Mouse (Mus musculus) kidney, embryonic 16.5 days (tissue): ENCODE data around the gene Dbh. TPM values are rescaled to one million over a fixed set of nuclear protein-coding genes. Genes with fewer than 3 reads are reported as not detected.

Experiments used
- ATAC-seq: fragments of 200-750 bp; cut with Nextera tagmentation; 2 replicates; pipeline ENCODE4 v1.8.0; 2017; ENCODE audit warnings: moderate TSS enrichment; ENCODE audit not compliant: low FRiP score, low TSS enrichment
- H3K27ac ChIP-seq: fragments of 300-500 bp; sonication (generic); 2 replicates; pipeline ENCODE4 v1.5.1; 2014; ENCODE audit warnings: low read length
- H3K27me3 ChIP-seq: fragments of 300-500 bp; sonication (generic); 2 replicates; pipeline ENCODE4 v1.6.1; 2014; ENCODE audit warnings: low read length, control low read depth, mixed read lengths; ENCODE audit not compliant: insufficient read depth
- H3K36me3 ChIP-seq: fragments of 300-500 bp; sonication (generic); 2 replicates; pipeline ENCODE4 v1.6.1; 2014; ENCODE audit warnings: low read length, control low read depth, mixed read lengths; ENCODE audit not compliant: insufficient read depth
- H3K4me1 ChIP-seq: fragments of 300-500 bp; sonication (generic); 2 replicates; pipeline ENCODE4 v1.6.1; 2014; ENCODE audit warnings: low read length, control low read depth, mixed read lengths; ENCODE audit not compliant: insufficient read depth
- H3K4me2 ChIP-seq: fragments of 300-500 bp; sonication (generic); replicated peaks from 2 replicates; pipeline ENCODE4 v1.6.1; 2014; ENCODE audit warnings: low read depth, low read length
- H3K4me3 ChIP-seq: fragments of 300-500 bp; sonication (generic); 2 replicates; pipeline ENCODE4 v1.5.1; 2014; ENCODE audit warnings: mild to moderate bottlenecking, low read length
- H3K9ac ChIP-seq: fragments of 300-500 bp; sonication (generic); replicated peaks from 2 replicates; pipeline ENCODE4 v1.6.1; 2014; ENCODE audit warnings: low read length
- H3K9me3 ChIP-seq: fragments of 300-500 bp; sonication (generic); 2 replicates; pipeline ENCODE4 v1.6.1; 2016; ENCODE audit warnings: low read length, control low read depth
- WGBS: fragments of 180-500 bp; shearing (Covaris S2); extraction: QIAGEN DNeasy Blood & Tissue Kit; methylation state at CpG from one replicate; pipeline ENCODE4 v1.1.7; 2014; 5-methylcytosine and 5-hydroxymethylcytosine counted together
- polyA plus RNA-seq: library from polyadenylated mRNA; unstranded; fragments of >200 nt; fragmentation: Nextera tagmentation; extraction: Ambion mirVana; gene quantifications from 2 replicates; pipeline ENCODE4 v1.2.1, GENCODE M21; 2015

Dbh gene
- polyA plus RNA-seq, 1 experiment from 2014 or later, result 3.0 TPM

GRCm38 (mm10) chr2:27135935-27136334 lies 29.1 kb upstream of the Dbh start:
- Histone ChIP-seq H3K36me3 (no peaks in the 10 kb centered on the region), H3K4me2 (no peak overlapping the region), H3K9ac (no peak overlapping the region), H3K4me1 (no peaks in the 10 kb centered on the region), H3K9me3 (no peaks in the 10 kb centered on the region), H3K27me3 (no peaks in the 10 kb centered on the region), H3K27ac (no peak overlapping the region), H3K4me3 (no peak overlapping the region)
- 76% methylated on average over 5 of the region's 5 CpGs for WGBS
- ATAC-seq, result no peak

DNA sequence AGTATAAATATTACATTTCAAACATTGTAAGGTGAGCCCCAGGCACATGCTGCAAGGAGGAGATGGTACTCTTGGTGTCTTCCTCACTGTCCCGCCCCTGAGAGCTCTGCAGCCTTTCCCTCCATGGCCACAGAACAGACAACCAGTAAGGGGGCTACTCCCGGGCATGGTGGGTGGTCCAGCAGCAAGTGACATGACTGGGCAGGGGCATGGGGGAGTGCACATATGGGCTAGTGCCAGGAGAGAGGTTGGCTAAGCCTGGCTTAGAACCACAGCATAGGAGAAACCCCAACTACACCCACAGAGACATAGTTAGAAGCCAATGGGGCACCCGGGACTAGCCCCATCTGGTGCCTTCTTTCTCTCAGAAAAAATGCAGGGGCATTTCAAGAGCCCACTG lies 28.7 kb upstream of the Dbh start:
- no peak overlapping the region for H3K9ac ChIP-seq
- WGBS, result 67% methylated on average over 3 of the region's 3 CpGs
- no peaks in the 10 kb centered on the region for H3K4me1 ChIP-seq
- no peaks in the 10 kb centered on the region for H3K9me3 ChIP-seq
- H3K4me3 ChIP-seq, result no peak overlapping the region
- H3K27me3 ChIP-seq, result peaks cover 2% of the 10 kb centered on the region
- no peak overlapping the region for H3K27ac ChIP-seq
- H3K36me3 ChIP-seq, result no peaks in the 10 kb centered on the region
- no peak for ATAC-seq
- H3K4me2 ChIP-seq, result no peak overlapping the region

DNA sequence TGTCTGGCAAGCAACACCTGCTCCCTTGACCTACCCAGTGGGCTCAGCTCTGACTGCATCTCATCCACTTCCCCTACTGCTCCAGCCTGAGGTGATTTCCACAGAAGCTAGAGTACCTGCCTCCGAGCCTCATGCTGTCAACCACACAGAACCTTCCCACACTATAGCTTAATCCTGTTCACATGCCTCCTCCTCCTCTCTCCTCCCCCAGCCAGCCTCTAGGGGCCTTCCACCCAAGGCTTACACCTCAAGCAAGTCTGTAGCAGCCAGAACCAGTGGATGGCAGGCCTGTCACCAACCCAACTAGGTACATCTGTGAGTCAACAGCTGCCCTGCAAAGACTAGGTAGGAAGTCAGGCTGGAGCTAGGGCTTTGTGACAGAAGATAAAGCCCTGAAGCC lies 28.2 kb upstream of the Dbh start:
- H3K27me3 ChIP-seq, result peaks cover 7% of the 10 kb centered on the region
- H3K9me3 ChIP-seq, result no peaks in the 10 kb centered on the region
- no peak overlapping the region for H3K4me2 ChIP-seq
- WGBS, result 89% methylated on average over 1 of the region's 1 CpGs
- H3K27ac ChIP-seq, result no peak overlapping the region
- no peak overlapping the region for H3K4me3 ChIP-seq
- no peaks in the 10 kb centered on the region for H3K4me1 ChIP-seq
- H3K36me3 ChIP-seq, result no peaks in the 10 kb centered on the region
- no peak for ATAC-seq
- no peak overlapping the region for H3K9ac ChIP-seq

GRCm38 (mm10) chr2:27138356-27138755 lies 26.7 kb upstream of the Dbh start:
- Histone ChIP-seq H3K9me3 (no peaks in the 10 kb centered on the region), H3K27me3 (peaks cover 22% of the 10 kb centered on the region), H3K4me1 (peaks cover 5% of the 10 kb centered on the region), H3K27ac (no peak overlapping the region), H3K9ac (no peak overlapping the region), H3K4me2 (no peak overlapping the region), H3K36me3 (no peaks in the 10 kb centered on the region), H3K4me3 (no peak overlapping the region)
- no peak for ATAC-seq
- 48% methylated on average over 4 of the region's 4 CpGs for WGBS

DNA sequence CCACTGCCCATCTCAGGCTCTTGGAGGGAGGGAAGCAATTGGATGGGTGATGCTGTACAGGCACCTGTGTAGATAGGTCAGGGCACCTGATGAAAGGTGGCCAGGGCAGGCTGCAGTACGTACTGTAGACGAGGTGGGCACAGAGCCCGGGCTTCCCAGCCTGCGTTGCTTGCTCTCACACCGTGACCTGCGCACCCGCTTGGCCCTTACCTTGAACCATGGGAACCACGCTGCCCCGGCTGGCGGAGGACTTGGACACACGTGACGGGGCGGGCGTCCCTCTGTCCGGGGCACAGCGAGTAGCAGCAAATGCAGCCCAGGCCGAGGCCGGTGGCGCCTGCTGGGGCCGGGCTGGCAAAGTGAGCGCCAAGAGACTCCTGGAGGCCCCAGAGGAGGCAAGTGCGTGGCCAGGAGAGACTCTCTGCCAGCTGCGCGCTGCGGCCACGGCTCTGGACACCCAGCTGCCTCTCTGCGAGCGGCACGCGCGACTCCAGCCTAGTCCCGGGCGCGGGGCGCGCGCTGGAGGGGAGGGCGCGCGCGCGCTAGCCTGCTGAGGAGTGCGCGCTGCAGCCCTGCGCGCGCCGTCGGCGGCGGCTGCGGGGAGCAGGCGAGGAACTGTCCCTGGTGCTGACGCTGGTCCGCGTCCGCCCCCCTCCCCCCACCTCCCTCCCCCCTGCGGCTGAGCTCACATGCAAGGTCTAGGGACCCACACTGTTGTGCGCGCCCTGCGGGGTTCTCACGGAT lies 22.9 kb upstream of the Dbh start, which contains the start of gene Fam163b:
TSS of gene Fam163b (minus strand) at position 542 of the 744 bp plus-strand sequence.
- Histone ChIP-seq H3K4me3 (peak within 1 kb of the TSS; percentile 41), H3K9me3 (no peaks in the 10 kb centered on the region), H3K27me3 (peaks cover 22% of the 10 kb centered on the region), H3K9ac (no peak within 1 kb of the TSS), H3K36me3 (no peaks in the 10 kb centered on the region), H3K4me2 (peak within 1 kb of the TSS; percentile 69), H3K4me1 (peaks cover 5% of the 10 kb centered on the region), H3K27ac (no peak within 1 kb of the TSS)
- WGBS, result under 1% methylated on average over 56 of the region's 62 CpGs
- ATAC-seq, result peak; percentile 82

DNA sequence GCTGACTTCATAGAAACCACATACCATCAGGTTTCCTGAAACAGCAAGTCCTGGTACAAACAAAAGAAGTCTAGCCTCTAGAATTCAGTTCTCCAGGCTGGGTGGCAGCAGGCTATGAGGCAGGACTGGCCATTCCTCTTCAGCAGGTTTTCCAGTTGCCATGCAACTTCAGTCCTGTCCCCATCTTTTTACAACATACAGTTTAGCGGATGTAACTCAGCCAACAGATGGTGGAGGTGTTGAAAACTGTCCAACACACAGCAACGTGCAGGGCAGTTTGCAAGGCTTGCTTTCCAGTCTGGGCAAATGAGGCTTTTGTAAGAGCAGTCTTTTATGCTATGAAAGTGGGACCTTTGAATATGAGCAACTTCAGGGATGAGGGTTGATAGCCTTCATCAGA lies 20.1 kb upstream of the Dbh start:
- no peaks in the 10 kb centered on the region for H3K9me3 ChIP-seq
- WGBS, result 66% methylated on average over 2 of the region's 2 CpGs
- H3K9ac ChIP-seq, result no peak overlapping the region
- peaks cover 5% of the 10 kb centered on the region for H3K4me1 ChIP-seq
- ATAC-seq, result no peak
- no peak overlapping the region for H3K4me3 ChIP-seq
- no peak overlapping the region for H3K4me2 ChIP-seq
- H3K27ac ChIP-seq, result no peak overlapping the region
- H3K27me3 ChIP-seq, result peaks cover 22% of the 10 kb centered on the region
- H3K36me3 ChIP-seq, result no peaks in the 10 kb centered on the region

- no peaks in the 10 kb centered on the region for H3K9me3 ChIP-seq
- no peak overlapping the region for H3K4me2 ChIP-seq
- 72% methylated on average over 6 of the region's 6 CpGs for WGBS
- H3K27me3 ChIP-seq, result peaks cover 15% of the 10 kb centered on the region
- no peak overlapping the region for H3K9ac ChIP-seq
- H3K4me1 ChIP-seq, result peaks cover 4% of the 10 kb centered on the region
- H3K4me3 ChIP-seq, result no peak overlapping the region
- H3K36me3 ChIP-seq, result no peaks in the 10 kb centered on the region
- ATAC-seq, result no peak
- H3K27ac ChIP-seq, result no peak overlapping the region
Observed at GRCm38 (mm10) chr2:27146840-27147239, 18.2 kb upstream of the Dbh start.

DNA sequence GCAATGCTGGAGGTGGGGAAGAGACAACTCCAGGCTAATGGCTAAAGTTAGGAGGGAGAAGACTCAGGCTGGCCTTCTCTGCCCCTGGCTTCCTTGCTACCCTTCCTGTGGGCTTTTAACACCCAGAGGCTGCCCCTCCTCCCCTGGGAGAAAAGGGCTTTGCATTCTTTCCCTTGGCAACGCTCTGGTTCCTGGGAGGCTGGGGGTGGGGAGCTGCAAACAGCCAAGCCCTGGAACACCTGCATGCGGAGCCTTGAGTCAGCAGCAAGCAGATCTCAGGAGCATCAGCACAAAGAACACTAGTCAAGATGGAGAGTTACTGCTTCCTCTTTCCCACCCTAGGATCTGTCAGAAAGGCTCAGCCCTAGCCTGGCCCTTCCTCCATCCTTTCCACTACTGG lies 15.6 kb upstream of the Dbh start:
- no peak for ATAC-seq
- no peak overlapping the region for H3K27ac ChIP-seq
- no peaks in the 10 kb centered on the region for H3K9me3 ChIP-seq
- H3K4me3 ChIP-seq, result no peak overlapping the region
- H3K9ac ChIP-seq, result no peak overlapping the region
- no peaks in the 10 kb centered on the region for H3K4me1 ChIP-seq
- no peak overlapping the region for H3K4me2 ChIP-seq
- 11% methylated on average over 2 of the region's 2 CpGs for WGBS
- no peaks in the 10 kb centered on the region for H3K27me3 ChIP-seq
- no peaks in the 10 kb centered on the region for H3K36me3 ChIP-seq

DNA sequence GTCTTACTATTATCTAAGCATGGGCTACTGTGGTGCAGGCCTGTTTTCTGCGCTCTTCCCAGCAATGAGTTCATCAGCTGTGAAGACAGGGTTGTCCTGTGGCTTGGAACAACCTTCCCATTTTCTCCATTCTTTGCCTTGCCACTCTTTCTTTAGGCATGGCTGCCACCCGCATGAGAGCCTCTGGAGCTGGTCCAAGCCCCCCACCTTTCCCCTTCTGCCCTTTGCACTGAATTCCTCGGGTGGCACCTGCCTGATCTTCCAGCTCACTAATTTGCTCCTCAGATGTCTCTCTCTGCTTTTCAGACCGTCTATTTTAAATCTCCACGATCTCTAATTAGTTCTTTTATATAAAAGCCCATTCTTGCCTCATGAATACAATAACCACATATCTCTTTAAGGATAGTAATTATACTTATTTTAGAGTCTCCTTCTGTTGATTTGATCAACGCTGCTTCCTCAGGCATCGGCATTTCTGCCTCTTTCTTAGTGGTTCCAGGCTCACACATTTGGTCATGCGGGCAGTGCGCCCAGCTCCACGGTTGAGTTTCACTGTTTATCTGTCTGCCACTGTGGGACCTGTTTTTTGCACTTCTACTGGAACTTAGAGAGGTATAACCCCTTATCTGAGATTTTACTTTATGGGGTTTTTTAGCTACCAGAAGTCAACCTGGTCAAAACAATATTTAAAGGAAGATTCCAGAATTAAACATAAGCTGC lies 10.4 kb upstream of the Dbh start:
- 72% methylated on average over 10 of the region's 10 CpGs for WGBS
- no peak overlapping the region for H3K27ac ChIP-seq
- no peak for ATAC-seq
- no peak overlapping the region for H3K4me2 ChIP-seq
- H3K4me1 ChIP-seq, result no peaks in the 10 kb centered on the region
- no peak overlapping the region for H3K9ac ChIP-seq
- H3K9me3 ChIP-seq, result no peaks in the 10 kb centered on the region
- H3K4me3 ChIP-seq, result no peak overlapping the region
- H3K27me3 ChIP-seq, result no peaks in the 10 kb centered on the region
- H3K36me3 ChIP-seq, result no peaks in the 10 kb centered on the region

- Histone ChIP-seq H3K9me3 (no peaks in the 10 kb centered on the region), H3K36me3 (no peaks in the 10 kb centered on the region), H3K9ac (no peak overlapping the region), H3K4me2 (no peak overlapping the region), H3K4me1 (no peaks in the 10 kb centered on the region), H3K27me3 (no peaks in the 10 kb centered on the region), H3K27ac (no peak overlapping the region), H3K4me3 (no peak overlapping the region)
- WGBS, result 75% methylated on average over 6 of the region's 6 CpGs
- no peak for ATAC-seq
Observed at GRCm38 (mm10) chr2:27156596-27156995, 8.4 kb upstream of the Dbh start.
